In the genomic region with DNA sequence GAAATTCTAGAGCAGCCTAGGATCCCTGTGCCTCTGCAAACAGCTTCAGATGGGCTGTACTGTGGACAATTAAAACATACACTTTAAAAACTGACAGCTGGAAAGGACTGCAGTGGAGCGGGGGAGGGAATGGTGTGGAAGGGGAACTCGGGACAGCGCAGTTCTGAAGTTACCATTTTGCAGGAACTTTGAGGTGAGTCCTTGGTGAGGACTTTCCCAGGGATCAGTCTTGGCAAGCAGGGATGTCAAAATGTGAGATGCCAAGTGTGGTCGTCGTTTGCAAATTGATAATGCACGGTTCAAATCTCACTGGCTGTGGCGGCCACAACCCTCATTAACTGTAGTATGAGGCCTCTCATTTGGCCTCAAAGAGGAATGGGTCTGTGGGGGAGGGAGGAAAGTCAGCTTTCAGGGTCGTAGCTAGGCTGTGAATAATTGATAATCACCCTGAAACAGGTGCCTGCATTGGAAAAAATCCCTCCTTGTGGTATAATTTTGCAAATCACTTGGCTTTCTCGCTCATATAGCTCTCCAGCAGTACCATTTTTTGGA, we compare ENCODE assay signal across 26 mouse cellular contexts. TPM values are rescaled to one million over a fixed set of nuclear protein-coding genes. Genes with fewer than 3 reads are reported as not detected.
DNase-seq lines count a peak whose midpoint lies in the region; ATAC-seq and TF ChIP-seq lines count a peak whose summit lies in the region.
"Had no signal": no experiment of that assay in that cellular context is flagged by ENCODE, and none has a peak within 500 bp of the region (broad histone marks: within the 10 kb centered on the region; RNA-seq: fewer than 3 reads in every experiment).

No protein-coding gene starts in this region.

- WGBS in forebrain, embryonic 10.5 days: 6% methylated on average over 9 of the region's 9 CpGs
- WGBS in forebrain, embryonic 16.5 days: 6% methylated on average over 9 of the region's 9 CpGs
- 7% methylated on average over 9 of the region's 9 CpGs for WGBS in midbrain, embryonic 11.5 days
- WGBS in midbrain, postnatal 0 days: 17% methylated on average over 9 of the region's 9 CpGs
- WGBS in limb, embryonic 12.5 days: 6% methylated on average over 9 of the region's 9 CpGs
- 28% methylated on average over 9 of the region's 9 CpGs for WGBS in thymus, adult 2 months

- H3K4me2 ChIP-seq in forebrain, embryonic 16.5 days (ENCODE audit: low read length): no peak overlapping the region
- H3K4me2 ChIP-seq in midbrain, embryonic 11.5 days: peak overlapping the region; percentile 14; the same call in 1 of the 2 replicates
- H3K4me2 ChIP-seq in midbrain, postnatal 0 days (ENCODE audit: low read depth, low read length, poor library complexity, severe bottlenecking): no peak overlapping the region
- H3K4me2 ChIP-seq in limb, embryonic 12.5 days: no peak overlapping the region
- H3K4me2 ChIP-seq: forebrain, embryonic 13.5 days; hindbrain, embryonic 13.5 days had no signal

- peak; percentile 27 for DNase-seq in forebrain, embryonic 10.5 days (ENCODE audit: extremely low spot score, low spot score)
- peak; percentile 93 for DNase-seq in midbrain, embryonic 11.5 days (ENCODE audit: low spot score, missing footprints)
- no peak for DNase-seq in midbrain, postnatal 0 days (ENCODE audit: low spot score)
- no peak for DNase-seq in thymus, adult 2 months
- DNase-seq in heart, adult 8-10 months (ENCODE audit: low spot score): no peak
- DNase-seq: adrenal gland, postnatal 10 days; B cell, adult 2 months; cerebellum, adult 18-20 months; cerebellum, adult 9-11 months; cerebellum, postnatal 36 days; gastrocnemius, postnatal 36 days; heart, adult 11 months; heart, postnatal 10 days had no signal

- H3K27ac ChIP-seq in forebrain, embryonic 10.5 days: 0 out of 2 replicates have a peak overlapping the region, but pooled peaks have one; percentile 35
- H3K27ac ChIP-seq in forebrain, embryonic 16.5 days (ENCODE audit: low read length): no peak overlapping the region
- no peak overlapping the region; the same call in 1 of the 2 replicates for H3K27ac ChIP-seq in midbrain, embryonic 11.5 days (ENCODE audit: low read depth, low read length)
- H3K27ac ChIP-seq in midbrain, postnatal 0 days (ENCODE audit: low read depth, low read length): no peak overlapping the region
- H3K27ac ChIP-seq in limb, embryonic 12.5 days: no peak overlapping the region
- H3K27ac ChIP-seq in thymus, adult 2 months (ENCODE audit: control insufficient read depth, insufficient read depth, low read length): no peak overlapping the region
- H3K27ac ChIP-seq: forebrain, embryonic 13.5 days; heart, embryonic 10.5 days; hindbrain, embryonic 13.5 days; hindbrain, postnatal 0 days had no signal

- ATAC-seq in forebrain, embryonic 16.5 days: no peak
- 0 out of 2 replicates have a peak, but pooled peaks have one; percentile 3 for ATAC-seq in midbrain, embryonic 11.5 days (ENCODE audit: low FRiP score)
- ATAC-seq in midbrain, postnatal 0 days (ENCODE audit: low FRiP score): no peak
- ATAC-seq in limb, embryonic 12.5 days (ENCODE audit: insufficient number of reproducible peaks, insufficient read depth, low FRiP score, low TSS enrichment, low read depth): peak; percentile 52; the same call in 1 of the 2 replicates
- ATAC-seq: CD4-positive, CD25-positive, alpha-beta regulatory T cell, adult 4 months; forebrain, embryonic 13.5 days; hindbrain, postnatal 0 days had no signal

- peaks cover 100% of the 10 kb centered on the region for H3K27me3 ChIP-seq in forebrain, embryonic 10.5 days (ENCODE audit: poor library complexity, severe bottlenecking)
- H3K27me3 ChIP-seq in forebrain, embryonic 16.5 days (replicated peaks; ENCODE audit: control insufficient read depth, insufficient read depth, low read length): peaks cover 68% of the 10 kb centered on the region
- peaks cover 62% of the 10 kb centered on the region for H3K27me3 ChIP-seq in midbrain, embryonic 11.5 days (ENCODE audit: control insufficient read depth, insufficient read depth, low read length)
- H3K27me3 ChIP-seq in midbrain, postnatal 0 days (ENCODE audit: insufficient read depth, low read length): peaks cover 49% of the 10 kb centered on the region
- H3K27me3 ChIP-seq in E14TG2a.4 (ENCODE audit: insufficient read depth, low read length): peaks cover 45% of the 10 kb centered on the region
- H3K27me3 ChIP-seq in limb, embryonic 12.5 days: peaks cover 76% of the 10 kb centered on the region
- peaks cover 6% of the 10 kb centered on the region; the same call in 1 of the 2 replicates for H3K27me3 ChIP-seq in thymus, adult 2 months (ENCODE audit: control insufficient read depth, insufficient read depth, low read length)

- H3K9me3 ChIP-seq in forebrain, embryonic 10.5 days: no peaks in the 10 kb centered on the region
- H3K9me3 ChIP-seq in forebrain, embryonic 16.5 days (ENCODE audit: control insufficient read depth, low read length): no peaks in the 10 kb centered on the region
- H3K9me3 ChIP-seq in midbrain, embryonic 11.5 days (ENCODE audit: control insufficient read depth, low read length): no peaks in the 10 kb centered on the region
- H3K9me3 ChIP-seq in midbrain, postnatal 0 days (ENCODE audit: low read length): no peaks in the 10 kb centered on the region
- no peaks in the 10 kb centered on the region for H3K9me3 ChIP-seq in E14TG2a.4 (ENCODE audit: low read length)
- H3K9me3 ChIP-seq in limb, embryonic 12.5 days: no peaks in the 10 kb centered on the region
- H3K9me3 ChIP-seq: forebrain, embryonic 13.5 days; heart, embryonic 10.5 days; hindbrain, embryonic 13.5 days had no signal

- no peak overlapping the region for H3K4me3 ChIP-seq in forebrain, embryonic 10.5 days
- H3K4me3 ChIP-seq in forebrain, embryonic 16.5 days (replicated peaks; ENCODE audit: low read length): no peak overlapping the region
- no peak overlapping the region for H3K4me3 ChIP-seq in midbrain, embryonic 11.5 days (ENCODE audit: low read depth, low read length)
- H3K4me3 ChIP-seq in midbrain, postnatal 0 days (ENCODE audit: low read depth, low read length): no peak overlapping the region
- H3K4me3 ChIP-seq in E14TG2a.4 (replicated peaks; ENCODE audit: low read length): peak overlapping the region; percentile 32; the same call in 1 of the 2 replicates
- H3K4me3 ChIP-seq in limb, embryonic 12.5 days (replicated peaks): no peak overlapping the region
- no peak overlapping the region for H3K4me3 ChIP-seq in thymus, adult 2 months (ENCODE audit: control insufficient read depth, insufficient read depth, low read length)
- H3K4me3 ChIP-seq: forebrain, embryonic 13.5 days; heart, embryonic 10.5 days; hindbrain, embryonic 13.5 days had no signal

- peaks cover 33% of the 10 kb centered on the region for H3K4me1 ChIP-seq in forebrain, embryonic 10.5 days
- no peaks in the 10 kb centered on the region for H3K4me1 ChIP-seq in forebrain, embryonic 16.5 days (replicated peaks; ENCODE audit: control insufficient read depth, insufficient read depth, low read length)
- peaks cover 32% of the 10 kb centered on the region for H3K4me1 ChIP-seq in midbrain, embryonic 11.5 days (ENCODE audit: control insufficient read depth, insufficient read depth, low read length)
- no peaks in the 10 kb centered on the region for H3K4me1 ChIP-seq in midbrain, postnatal 0 days (ENCODE audit: insufficient read depth, low read length)
- H3K4me1 ChIP-seq in E14TG2a.4 (replicated peaks; ENCODE audit: low read depth, low read length): peaks cover 40% of the 10 kb centered on the region
- H3K4me1 ChIP-seq in limb, embryonic 12.5 days (replicated peaks): 0 out of 2 replicates have a peak, but pooled peaks cover 5% of the 10 kb centered on the region
- H3K4me1 ChIP-seq in thymus, adult 2 months (replicated peaks; ENCODE audit: control insufficient read depth, insufficient read depth, low read length): no peaks in the 10 kb centered on the region
- H3K4me1 ChIP-seq: hindbrain, embryonic 13.5 days had no signal

- TF ChIP-seq CTCF in midbrain, postnatal 0 days (IDR thresholded peaks at IDR 0.05): no peak
- no peak for TF ChIP-seq CTCF in E14TG2a.4 (conservative IDR thresholded peaks at IDR 0.05; ENCODE audit: low read length)
- TF ChIP-seq CTCF in thymus, adult 2 months (IDR thresholded peaks at IDR 0.05; ENCODE audit: borderline replicate concordance, control insufficient read depth, extremely low read depth, insufficient read depth, low read length, poor library complexity): no peak

- no peak overlapping the region for H3K9ac ChIP-seq in forebrain, embryonic 16.5 days (replicated peaks; ENCODE audit: low read depth, low read length)
- no peak overlapping the region for H3K9ac ChIP-seq in midbrain, embryonic 11.5 days (ENCODE audit: low read length)
- no peak overlapping the region for H3K9ac ChIP-seq in midbrain, postnatal 0 days (replicated peaks; ENCODE audit: low read length, poor library complexity, severe bottlenecking)
- no peak overlapping the region for H3K9ac ChIP-seq in limb, embryonic 12.5 days (replicated peaks)
- H3K9ac ChIP-seq: forebrain, embryonic 13.5 days; hindbrain, embryonic 13.5 days had no signal

- H3K36me3 ChIP-seq in forebrain, embryonic 10.5 days (replicated peaks): no peaks in the 10 kb centered on the region
- H3K36me3 ChIP-seq in forebrain, embryonic 16.5 days (ENCODE audit: control insufficient read depth, insufficient read depth): no peaks in the 10 kb centered on the region
- no peaks in the 10 kb centered on the region for H3K36me3 ChIP-seq in midbrain, embryonic 11.5 days (ENCODE audit: control insufficient read depth, insufficient read depth, low read length)
- H3K36me3 ChIP-seq in midbrain, postnatal 0 days (ENCODE audit: insufficient read depth, low read length): no peaks in the 10 kb centered on the region
- no peaks in the 10 kb centered on the region for H3K36me3 ChIP-seq in E14TG2a.4 (ENCODE audit: insufficient read depth, low read length)
- H3K36me3 ChIP-seq in limb, embryonic 12.5 days: no peaks in the 10 kb centered on the region
- H3K36me3 ChIP-seq in thymus, adult 2 months (ENCODE audit: control insufficient read depth, insufficient read depth, low read length): no peaks in the 10 kb centered on the region
- H3K36me3 ChIP-seq: heart, embryonic 10.5 days; hindbrain, embryonic 13.5 days had no signal

- TF ChIP-seq POLR2A in thymus, adult 2 months (IDR thresholded peaks at IDR 0.05; ENCODE audit: control insufficient read depth, extremely low read depth, insufficient read depth, low read length, poor library complexity): no peak

RNA-seq across cellular contexts. Expression of a gene that starts 42.3 kb away (rescaled TPM):
- polyA plus RNA-seq in forebrain, embryonic 10.5 days (2016; fragmentation: Nextera tagmentation; extraction: Ambion mirVana): 14.1 and 15.2 TPM in 2 replicates
- 0.54 and 0.83 TPM in 2 replicates for polyA plus RNA-seq in forebrain, embryonic 16.5 days (2015; fragmentation: Nextera tagmentation; extraction: Ambion mirVana)
- polyA plus RNA-seq in midbrain, embryonic 11.5 days (2014; fragmentation: Nextera tagmentation; extraction: Ambion mirVana): 168 and 182 TPM in 2 replicates
- total RNA-seq in midbrain, postnatal 0 days (2014; rRNA removed): 0.77 and 1.6 TPM in 2 replicates
- 0.84 and 1.2 TPM in 2 replicates for polyA plus RNA-seq in midbrain, postnatal 0 days (2015; fragmentation: Nextera tagmentation; extraction: Ambion mirVana)
- 0.26 and 0.31 TPM in 2 replicates for polyA plus RNA-seq in limb, embryonic 12.5 days (2016; fragmentation: Nextera tagmentation; extraction: Ambion mirVana)
- 0.05 TPM in 2 replicates for polyA plus RNA-seq in thymus, adult 2 months (2012; rRNA removed)
- not detected for total RNA-seq in heart, adult 8-10 months (2022)
- total RNA-seq: adrenal gland, postnatal 10 days; adrenal gland, postnatal 4 days; gastrocnemius, adult 8-10 months; gastrocnemius, postnatal 36 days; heart, postnatal 10 days; hematopoietic stem cell, adult 5-6 weeks; MEL had no signal
- polyA plus RNA-seq: CD4-positive, CD25-positive, alpha-beta regulatory T cell, adult 4 months; heart, embryonic 14.5 days had no signal

Comparison
In these comparisons a context has a peak if more than half of its experiments do, and no peak if none do; other contexts are left out.
1. DNase-seq: peak in forebrain, embryonic 10.5 days (single experiment) and midbrain, embryonic 11.5 days (single experiment); none in midbrain, postnatal 0 days (single experiment), thymus, adult 2 months (single experiment) and heart, adult 8-10 months (single experiment).
2. ATAC-seq: peak in midbrain, embryonic 11.5 days (single experiment) and limb, embryonic 12.5 days (single experiment); none in forebrain, embryonic 16.5 days (single experiment) and midbrain, postnatal 0 days (single experiment).
3. RNA of a gene that starts 42.3 kb away (polyA plus RNA-seq): 168 to 182 TPM in midbrain, embryonic 11.5 days; 14.1 to 15.2 TPM in forebrain, embryonic 10.5 days, 0.84 to 1.2 TPM in midbrain, postnatal 0 days, 0.54 to 0.83 TPM in forebrain, embryonic 16.5 days, 0.26 to 0.31 TPM in limb, embryonic 12.5 days and 0.05 TPM in thymus, adult 2 months; every median in the first group is over 10 times any median in the second.